Mouse (Mus musculus) lung, postnatal 0 days (tissue): ENCODE measurements around the gene Fhit. TPM values are rescaled to one million over a fixed set of nuclear protein-coding genes. Genes with fewer than 3 reads are reported as not detected.

ENCODE experiments used
- ATAC-seq: fragments of 200-750 bp; cut with Nextera tagmentation; 2 replicates; pipeline ENCODE4 v1.8.0; 2017; ENCODE audit warnings: moderate library complexity
- DNase-seq: peaks from one replicate; pipeline ENCODE4 v3.0.0-alpha.2; 2016; ENCODE audit warnings: low spot score
- H3K27ac ChIP-seq: fragments of 300-500 bp; sonication (generic); 2 replicates; pipeline ENCODE4 v1.5.1; 2014; ENCODE audit warnings: antibody characterized with exemption, mild to moderate bottlenecking, low read length, mixed read lengths
- H3K27me3 ChIP-seq: fragments of 300-500 bp; sonication (generic); replicated peaks from 2 replicates; pipeline ENCODE4 v1.6.1; 2014; ENCODE audit warnings: low read length, mixed read lengths; ENCODE audit not compliant: insufficient read depth
- H3K36me3 ChIP-seq: fragments of 300-500 bp; sonication (generic); 2 replicates; pipeline ENCODE4 v1.6.1; 2014; ENCODE audit warnings: low read length, mixed read lengths; ENCODE audit not compliant: insufficient read depth
- H3K4me1 ChIP-seq: fragments of 300-500 bp; sonication (generic); 2 replicates; pipeline ENCODE4 v1.6.1; 2014; ENCODE audit warnings: antibody characterized with exemption, low read depth, low read length, mixed read lengths; ENCODE audit not compliant: insufficient read depth
- H3K4me2 ChIP-seq: fragments of 300-500 bp; sonication (generic); replicated peaks from 2 replicates; pipeline ENCODE4 v1.6.1; 2014; ENCODE audit warnings: low read depth, mild to moderate bottlenecking, low read length, moderate library complexity, mixed read lengths
- H3K4me3 ChIP-seq: fragments of 300-500 bp; sonication (generic); 2 replicates; pipeline ENCODE4 v1.5.1; 2014; ENCODE audit warnings: low read depth, low read length
- H3K9ac ChIP-seq: fragments of 300-500 bp; sonication (generic); replicated peaks from 2 replicates; pipeline ENCODE4 v1.6.1; 2014; ENCODE audit warnings: low read depth, mild to moderate bottlenecking
- H3K9me3 ChIP-seq: fragments of 300-500 bp; sonication (generic); 2 replicates; pipeline ENCODE4 v1.6.1; 2016; ENCODE audit warnings: low read length, mixed read lengths
- CTCF ChIP-seq: IDR thresholded peaks from 2 replicates; pipeline ENCODE4 v1.5.1; 2016; ENCODE audit warnings: antibody characterized with exemption, mild to moderate bottlenecking
- EP300 ChIP-seq: IDR thresholded peaks from 2 replicates; pipeline ENCODE4 v1.6.1; 2016; ENCODE audit warnings: antibody characterized with exemption, mild to moderate bottlenecking, control low read depth
- WGBS: fragments of 180-500 bp; shearing (Covaris S2); extraction: QIAGEN DNeasy Blood & Tissue Kit; methylation state at CpG from one replicate; pipeline ENCODE4 v1.1.7; 2014; 5-methylcytosine and 5-hydroxymethylcytosine counted together
- polyA plus RNA-seq: library from polyadenylated mRNA; unstranded; fragments of >200 nt; fragmentation: Nextera tagmentation; extraction: Ambion mirVana; gene quantifications from 2 replicates; pipeline ENCODE4 v1.2.1, GENCODE M21; 2015

Fhit gene
- polyA plus RNA-seq, 1 experiment from 2014 or later: 5.6 TPM

DNA sequence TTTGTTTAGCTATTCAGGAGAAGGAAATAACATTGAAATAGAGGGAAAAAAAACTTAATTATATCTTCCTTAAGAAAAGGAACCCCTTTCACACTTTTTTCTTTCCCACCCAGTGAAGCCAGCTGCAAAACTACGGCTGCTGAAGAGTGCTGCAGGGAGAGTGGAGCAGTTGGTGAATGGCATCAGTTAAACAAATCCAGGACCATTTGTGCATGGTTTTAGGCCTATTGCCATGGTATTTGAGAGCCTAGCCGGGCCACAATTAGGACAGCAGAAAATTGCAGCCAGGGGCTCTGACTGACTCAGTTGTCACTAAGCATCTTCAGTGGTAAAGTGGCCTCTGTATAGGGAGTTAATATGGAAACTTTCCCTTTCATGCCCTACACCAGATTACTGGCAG, 1158.0 kb downstream of the Fhit start:
- Histone ChIP-seq H3K4me1 (no peaks in the 10 kb centered on the region), H3K9ac (no peak overlapping the region), H3K9me3 (no peaks in the 10 kb centered on the region), H3K4me3 (no peak overlapping the region), H3K27me3 (no peaks in the 10 kb centered on the region), H3K4me2 (no peak overlapping the region), H3K36me3 (no peaks in the 10 kb centered on the region), H3K27ac (no peak overlapping the region)
- 69% methylated on average over 2 of the region's 2 CpGs for WGBS
- DNase-seq (no peak), ATAC-seq (no peak)
- TF ChIP-seq EP300: no peak
- no peak for TF ChIP-seq CTCF

DNA sequence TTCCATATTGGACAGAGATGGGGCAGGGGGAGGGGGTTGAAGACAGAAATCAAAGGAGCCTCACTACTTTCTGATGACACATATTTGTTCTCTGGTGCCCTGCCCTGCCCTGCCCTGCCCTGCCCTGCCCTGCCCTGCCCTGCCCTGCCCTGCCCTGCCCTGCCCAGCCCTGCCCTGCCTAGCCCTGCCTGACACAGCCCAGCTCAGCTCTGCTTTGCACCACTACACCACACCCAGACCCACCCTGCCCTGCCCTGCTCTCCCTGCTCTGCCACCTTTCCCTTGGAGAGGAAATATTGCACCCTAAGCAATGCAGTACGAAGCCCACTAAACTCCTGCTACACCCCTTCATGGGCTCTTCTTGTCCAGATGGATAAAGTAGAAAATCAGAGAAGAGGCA, 1171.2 kb downstream of the Fhit start:
- Histone ChIP-seq H3K4me2 (no peak overlapping the region), H3K27ac (no peak overlapping the region), H3K4me1 (no peaks in the 10 kb centered on the region), H3K36me3 (no peaks in the 10 kb centered on the region), H3K4me3 (no peak overlapping the region), H3K9me3 (no peaks in the 10 kb centered on the region), H3K27me3 (no peaks in the 10 kb centered on the region), H3K9ac (no peak overlapping the region)
- ATAC-seq (no peak), DNase-seq (no peak)
- TF ChIP-seq CTCF (no peak), EP300 (no peak)
- 80% methylated on average over 1 of the region's 1 CpGs for WGBS

DNA sequence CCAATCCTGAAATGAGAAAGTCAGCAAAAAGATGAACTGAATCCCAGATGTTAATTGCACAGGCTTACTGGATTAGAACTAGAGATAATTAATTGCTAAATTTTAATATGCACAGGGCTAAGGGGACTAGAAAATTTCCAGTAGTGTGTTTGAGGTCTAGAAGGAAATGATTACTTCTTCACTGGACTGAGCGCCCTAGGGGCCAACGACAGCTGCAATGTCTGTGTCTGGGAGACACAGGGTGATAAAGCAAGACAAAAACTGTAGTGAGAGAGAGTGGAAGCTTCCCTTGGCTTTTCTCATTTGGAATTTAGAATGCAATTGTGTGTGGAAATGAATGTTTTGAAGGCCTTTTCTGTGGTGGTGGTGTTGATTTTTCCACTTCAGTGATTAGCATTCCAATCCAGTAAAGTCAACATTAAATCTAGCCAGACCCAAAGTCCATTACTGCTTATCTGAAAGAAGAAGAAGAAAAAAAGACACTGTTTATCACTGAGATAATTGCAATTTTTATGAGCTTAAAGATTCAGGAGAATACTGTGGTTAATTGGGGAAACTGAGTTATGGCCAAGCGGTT, 1184.8 kb downstream of the Fhit start:
- Histone ChIP-seq H3K27me3 (no peaks in the 10 kb centered on the region), H3K4me2 (no peak overlapping the region), H3K4me1 (no peaks in the 10 kb centered on the region), H3K27ac (no peak overlapping the region), H3K36me3 (no peaks in the 10 kb centered on the region), H3K9me3 (no peaks in the 10 kb centered on the region), H3K4me3 (no peak overlapping the region), H3K9ac (no peak overlapping the region)
- TF ChIP-seq EP300: no peak
- no peak for TF ChIP-seq CTCF
- DNase-seq: no peak
- 62% methylated on average over 3 of the region's 3 CpGs for WGBS
- ATAC-seq: no peak

DNA sequence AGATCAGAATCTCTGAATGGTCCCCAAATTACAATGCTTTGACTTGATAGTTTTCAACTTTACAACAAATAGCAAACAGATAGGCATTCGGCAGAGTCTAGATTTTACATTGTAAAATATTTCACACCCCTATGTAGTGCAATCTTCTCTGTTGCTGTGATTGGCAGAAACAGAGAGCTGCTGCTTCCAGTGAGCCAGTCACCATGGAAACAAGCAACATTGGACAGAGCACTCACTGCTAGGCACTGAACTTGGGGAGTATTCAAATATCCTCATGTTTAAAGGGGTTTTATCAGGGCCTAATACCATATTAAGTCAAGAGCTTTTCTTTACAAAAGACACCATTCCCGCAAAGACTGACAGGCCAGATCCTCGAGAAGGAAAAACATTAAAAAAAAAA, 1187.4 kb downstream of the Fhit start:
- WGBS: 66% methylated on average over 3 of the region's 3 CpGs
- DNase-seq: no peak
- ATAC-seq: no peak
- no peaks in the 10 kb centered on the region for H3K9me3 ChIP-seq
- no peak overlapping the region for H3K4me2 ChIP-seq
- TF ChIP-seq CTCF: no peak
- TF ChIP-seq EP300: no peak
- H3K36me3 ChIP-seq: no peaks in the 10 kb centered on the region
- H3K27ac ChIP-seq: no peak overlapping the region
- H3K4me3 ChIP-seq: no peak overlapping the region
- H3K9ac ChIP-seq: no peak overlapping the region
- H3K27me3 ChIP-seq: no peaks in the 10 kb centered on the region
- H3K4me1 ChIP-seq: no peaks in the 10 kb centered on the region

DNA sequence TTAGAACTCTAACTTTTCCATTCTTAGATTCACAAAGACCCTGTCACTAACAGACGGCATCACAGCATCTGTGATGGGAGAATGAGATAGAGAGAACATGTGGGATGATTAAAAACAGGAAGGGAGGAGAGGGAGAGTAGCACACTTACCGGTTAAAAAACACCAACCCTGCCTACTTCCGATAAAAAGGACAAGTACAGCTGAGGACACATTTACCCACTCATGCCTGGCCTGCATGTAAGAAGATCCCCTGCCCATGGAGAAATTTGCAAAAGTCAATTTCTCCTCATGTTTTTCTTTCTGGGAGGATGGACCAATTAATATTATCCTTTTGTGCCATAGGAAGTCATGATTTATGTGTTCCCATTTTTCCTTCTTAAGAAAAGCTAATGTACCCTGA, 1198.0 kb downstream of the Fhit start:
- Histone ChIP-seq H3K9me3 (no peaks in the 10 kb centered on the region), H3K27me3 (no peaks in the 10 kb centered on the region), H3K4me3 (no peak overlapping the region), H3K9ac (no peak overlapping the region), H3K36me3 (no peaks in the 10 kb centered on the region), H3K27ac (no peak overlapping the region), H3K4me2 (no peak overlapping the region), H3K4me1 (no peaks in the 10 kb centered on the region)
- ATAC-seq (no peak), DNase-seq (no peak)
- WGBS: 70% methylated on average over 3 of the region's 3 CpGs
- no peak for TF ChIP-seq EP300
- TF ChIP-seq CTCF: no peak

DNA sequence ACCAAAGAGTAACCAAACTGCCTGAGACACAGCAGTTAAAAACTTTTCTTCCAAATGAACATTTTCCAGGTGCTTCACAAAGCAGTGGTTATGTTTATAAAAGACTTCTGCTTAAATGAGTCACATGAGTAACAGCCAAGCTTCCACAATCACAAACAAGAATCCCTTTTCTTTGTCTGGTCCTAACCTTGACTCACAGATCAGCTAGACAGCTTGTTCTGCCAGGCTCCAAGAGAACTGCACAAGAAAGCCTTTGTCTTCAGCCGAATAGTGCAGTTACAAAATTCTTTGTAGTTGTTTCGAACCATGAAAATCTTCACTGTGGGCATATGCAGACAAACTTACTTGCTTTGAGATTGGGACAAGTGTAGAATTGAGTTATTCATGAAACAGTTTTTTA, 1201.4 kb downstream of the Fhit start:
- Histone ChIP-seq H3K9me3 (no peaks in the 10 kb centered on the region), H3K9ac (no peak overlapping the region), H3K36me3 (no peaks in the 10 kb centered on the region), H3K27ac (no peak overlapping the region), H3K4me1 (no peaks in the 10 kb centered on the region), H3K4me3 (no peak overlapping the region), H3K4me2 (no peak overlapping the region), H3K27me3 (no peaks in the 10 kb centered on the region)
- DNase-seq (no peak), ATAC-seq (no peak)
- TF ChIP-seq CTCF (no peak), EP300 (no peak)
- WGBS: 68% methylated on average over 2 of the region's 2 CpGs

DNA sequence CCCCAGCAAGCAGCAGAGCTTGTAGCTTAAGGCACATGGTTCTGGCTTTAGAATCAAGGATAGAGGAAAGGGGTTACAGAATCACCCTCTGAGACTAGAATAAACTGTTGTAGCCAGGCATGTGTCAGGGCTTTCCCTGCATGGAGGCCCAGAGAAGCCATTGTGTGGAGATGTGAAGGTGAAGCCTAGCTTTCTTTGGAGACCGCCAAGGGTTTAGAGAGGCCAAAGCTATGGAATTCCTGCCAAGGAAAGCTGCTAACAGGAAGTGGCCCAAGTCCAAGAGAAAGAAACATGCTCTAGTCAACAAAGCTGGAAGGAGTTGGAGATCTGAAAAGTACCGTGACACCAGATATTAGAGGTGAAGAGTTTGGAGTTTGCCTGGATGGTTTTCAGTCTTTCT, 1262.3 kb downstream of the Fhit start:
- ATAC-seq (no peak), DNase-seq (no peak)
- no peak overlapping the region for H3K27ac ChIP-seq
- no peak overlapping the region for H3K4me3 ChIP-seq
- H3K36me3 ChIP-seq: no peaks in the 10 kb centered on the region
- 47% methylated on average over 2 of the region's 2 CpGs for WGBS
- H3K4me2 ChIP-seq: no peak overlapping the region
- no peak overlapping the region for H3K9ac ChIP-seq
- H3K9me3 ChIP-seq: no peaks in the 10 kb centered on the region
- no peaks in the 10 kb centered on the region for H3K27me3 ChIP-seq
- no peak for TF ChIP-seq EP300
- no peak for TF ChIP-seq CTCF
- H3K4me1 ChIP-seq: no peaks in the 10 kb centered on the region
